Mouse (Mus musculus) gonadal fat pad, adult 2 months (tissue): ENCODE measurements around the gene Slc25a35. TPM values are rescaled to one million over a fixed set of nuclear protein-coding genes. Genes with fewer than 3 reads are reported as not detected.
"Not testable (repeated sequence)": the region's sequence is repeated elsewhere in the genome, so short reads cannot be mapped to it uniquely, and the experiment has no call there.

Experiments used
- DNase-seq: peaks from one replicate; pipeline ENCODE4 v3.0.0-alpha.2; 2012; ENCODE audit warnings: low read depth
- polyA plus RNA-seq: library from polyadenylated mRNA; depleted of rRNA; stranded (reverse); fragments of >200 nt; gene quantifications from 2 replicates; pipeline ENCODE4 v1.2.3, GENCODE M21; 2012; rRNA removed

Gene Slc25a35
- 69.9 and 77.5 TPM in 2 replicates for polyA plus RNA-seq

GRCm38 (mm10) chr11:68967337-68968282 is at the start of gene Slc25a35:
Slc25a35 (plus strand) TSS chr11:68968131.
- DNase-seq = peak; percentile 87

- DNase-seq = no peak
Observed at GRCm38 (mm10) chr11:68923191-68923590, 44.7 kb upstream of the Slc25a35 start.

GRCm38 (mm10) chr11:68924749-68925148 is 43.2 kb upstream of the Slc25a35 start:
- no peak for DNase-seq

GRCm38 (mm10) chr11:68926981-68927380 is 41.0 kb upstream of the Slc25a35 start, which contains the start of gene Odf4:
Odf4 (minus strand) TSS chr11:68927081.
- no peak for DNase-seq

GRCm38 (mm10) chr11:68929947-68930346 is 38.0 kb upstream of the Slc25a35 start:
- no peak for DNase-seq

GRCm38 (mm10) chr11:68933885-68934507 is 33.9 kb upstream of the Slc25a35 start:
- DNase-seq = no peak

- not testable (repeated sequence) for DNase-seq
Observed at GRCm38 (mm10) chr11:68936951-68937350, 31.0 kb upstream of the Slc25a35 start.

DNA sequence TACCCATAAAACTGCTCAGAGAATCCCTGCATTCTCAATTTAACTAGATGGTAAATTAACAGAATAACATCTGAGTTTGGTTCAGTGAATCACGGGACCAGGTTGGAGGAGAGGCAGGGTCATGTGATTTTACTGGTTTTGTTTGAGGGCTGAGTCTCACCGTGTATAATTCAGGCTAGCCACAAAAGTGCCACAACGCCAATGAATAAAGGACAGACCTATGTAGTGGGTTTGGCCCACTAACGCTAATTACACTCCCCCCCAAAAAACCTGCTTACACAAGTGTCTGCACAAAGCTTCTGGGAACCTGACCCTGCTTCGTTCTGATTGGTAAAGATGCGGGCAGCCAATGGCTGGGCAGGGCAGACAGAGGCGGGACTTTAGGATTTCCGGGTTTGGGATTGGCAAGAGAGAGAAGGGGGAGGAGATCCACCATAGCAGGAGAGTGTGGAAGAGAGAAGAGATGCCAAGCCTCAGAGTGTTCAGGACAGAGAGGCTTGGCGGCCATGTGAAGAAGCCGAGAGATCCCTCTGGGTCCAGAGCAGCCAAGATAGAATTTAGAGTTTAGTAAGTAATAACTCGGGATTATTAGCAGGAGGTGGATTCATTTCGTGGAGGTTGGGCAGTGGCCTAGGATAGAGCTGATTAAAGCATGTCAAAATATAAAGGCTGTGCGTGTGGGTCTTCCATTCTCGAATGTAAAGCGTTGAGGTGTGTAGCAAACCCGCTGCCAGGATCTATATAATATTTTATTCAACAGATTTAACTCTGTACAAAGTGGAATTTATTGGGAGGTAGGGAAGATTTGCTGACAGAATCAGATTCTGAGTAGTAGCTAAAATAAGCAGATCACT is 28.3 kb upstream of the Slc25a35 start:
- peak; percentile 66 for DNase-seq

GRCm38 (mm10) chr11:68940516-68940915 is 27.4 kb upstream of the Slc25a35 start:
- no peak for DNase-seq

- no peak for DNase-seq
Observed at GRCm38 (mm10) chr11:68942731-68943130, 25.2 kb upstream of the Slc25a35 start.

GRCm38 (mm10) chr11:68945245-68945644 is 22.7 kb upstream of the Slc25a35 start:
- DNase-seq = no peak

DNA sequence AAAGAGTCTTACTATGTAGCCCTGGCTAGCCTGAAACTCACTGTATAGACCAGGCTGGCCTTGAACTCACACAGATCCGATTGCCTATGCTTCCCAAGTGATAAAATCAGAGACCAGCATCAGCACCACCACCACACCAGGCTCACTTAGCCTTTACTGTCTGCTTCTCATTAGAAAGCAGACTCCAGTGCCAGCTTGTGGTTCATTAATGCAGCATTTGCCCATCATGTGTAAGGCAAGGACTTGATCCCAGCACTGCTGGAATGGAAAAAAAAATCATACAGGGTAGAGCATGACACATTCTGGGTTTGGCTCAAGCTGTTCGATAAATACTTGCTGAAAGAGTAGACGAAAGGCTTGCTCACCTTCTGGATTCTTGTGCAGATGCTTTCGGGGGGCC is 21.9 kb upstream of the Slc25a35 start:
- DNase-seq = no peak

- DNase-seq = no peak
Observed at GRCm38 (mm10) chr11:68946806-68947440, 21.0 kb upstream of the Slc25a35 start.

- DNase-seq = no peak
Observed at GRCm38 (mm10) chr11:68947542-68947993, 20.4 kb upstream of the Slc25a35 start.

DNA sequence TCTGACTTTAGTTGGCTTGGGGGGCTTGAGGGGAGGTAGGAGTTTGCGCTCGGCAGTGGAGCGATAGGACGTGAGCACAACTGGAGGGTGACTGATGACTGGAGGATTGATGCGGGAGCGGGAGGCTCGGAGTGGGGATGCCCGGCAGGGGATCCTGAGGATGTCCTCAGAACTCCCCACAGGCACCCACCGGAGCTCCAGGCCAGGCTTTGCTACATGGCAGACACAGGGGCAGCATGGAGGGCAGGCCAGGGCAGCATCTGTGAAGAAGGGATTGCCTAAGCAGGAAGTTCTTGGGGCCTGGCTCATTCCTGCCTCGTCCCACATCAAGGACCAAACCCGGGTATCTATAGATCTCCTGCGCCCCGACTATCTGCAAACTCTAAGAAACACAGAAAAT is 14.0 kb upstream of the Slc25a35 start:
- no peak for DNase-seq

DNA sequence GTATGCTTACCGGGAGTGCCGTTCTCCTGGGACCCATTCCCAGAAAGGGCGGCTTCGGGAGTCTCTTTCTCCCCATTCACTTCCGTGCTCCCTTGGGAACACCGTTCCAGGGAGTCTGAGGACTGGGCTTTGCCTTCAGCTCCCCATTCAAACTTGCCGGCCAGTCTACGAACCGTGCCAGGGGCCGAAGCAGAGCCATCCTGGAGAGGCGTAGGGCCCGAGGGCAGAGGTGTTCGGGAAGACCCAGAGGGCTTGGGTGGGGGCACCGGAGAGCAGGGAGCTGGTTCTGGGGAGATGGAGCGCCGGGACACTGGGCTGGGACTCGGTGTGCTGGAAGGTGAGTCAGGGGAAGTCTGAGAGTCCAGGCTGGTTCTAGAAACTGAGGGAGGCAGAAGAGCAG is 13.5 kb upstream of the Slc25a35 start:
- DNase-seq = no peak

- no peak for DNase-seq
Observed at GRCm38 (mm10) chr11:68955473-68955872, 12.5 kb upstream of the Slc25a35 start.

GRCm38 (mm10) chr11:68956107-68956506 is 11.8 kb upstream of the Slc25a35 start:
- no peak for DNase-seq

GRCm38 (mm10) chr11:68956697-68957096 is 11.2 kb upstream of the Slc25a35 start:
- DNase-seq = no peak

GRCm38 (mm10) chr11:68957308-68957707 is 10.6 kb upstream of the Slc25a35 start, which contains the start of gene Arhgef15:
Arhgef15 (minus strand) TSS chr11:68957480.
- no peak for DNase-seq

DNA sequence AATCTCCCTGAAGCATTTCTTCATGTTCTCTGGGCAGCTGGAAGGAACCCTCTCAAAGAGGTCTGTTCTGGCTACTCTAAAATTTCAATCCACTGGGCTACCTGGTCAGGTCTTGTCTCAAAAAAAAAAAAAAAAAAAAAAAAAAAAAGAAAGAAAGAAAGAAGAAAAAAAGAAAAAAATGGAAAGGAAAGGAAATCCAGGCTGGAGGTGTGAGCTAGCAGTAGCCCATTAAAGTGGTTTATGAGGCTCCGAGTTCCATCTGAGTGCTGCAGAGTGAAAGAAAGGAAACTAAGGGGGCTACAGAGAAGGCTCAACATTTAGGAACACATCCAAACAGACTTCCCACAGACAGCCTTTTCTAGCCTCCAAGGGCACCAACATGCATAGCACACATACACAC is 10.0 kb upstream of the Slc25a35 start:
- no peak for DNase-seq
